Comparison of ENCODE assay signal across 7 mouse cellular contexts in genomic region chr10:73564216-73564615, GRCm38 (mm10).
DNase-seq lines count a peak whose midpoint lies in the region; ATAC-seq and TF ChIP-seq lines count a peak whose summit lies in the region.

No protein-coding gene starts in this region.

- no peak overlapping the region for H3K4me2 ChIP-seq in lung, postnatal 0 days (replicated peaks; ENCODE audit: low read depth, low read length)
- H3K4me2 ChIP-seq in midbrain, embryonic 15.5 days, result no peak overlapping the region

- H3K9ac ChIP-seq in lung, postnatal 0 days (replicated peaks; ENCODE audit: low read depth), result no peak overlapping the region
- H3K9ac ChIP-seq in midbrain, embryonic 15.5 days, result no peak overlapping the region

- H3K27ac ChIP-seq in lung, postnatal 0 days (ENCODE audit: low read length), result no peak overlapping the region
- no peak overlapping the region for H3K27ac ChIP-seq in midbrain, embryonic 15.5 days

- H3K9me3 ChIP-seq in lung, postnatal 0 days (ENCODE audit: low read length), result no peaks in the 10 kb centered on the region
- no peaks in the 10 kb centered on the region for H3K9me3 ChIP-seq in midbrain, embryonic 15.5 days

- H3K36me3 ChIP-seq in lung, postnatal 0 days (ENCODE audit: insufficient read depth, low read length), result no peaks in the 10 kb centered on the region
- H3K36me3 ChIP-seq in midbrain, embryonic 15.5 days (replicated peaks), result no peaks in the 10 kb centered on the region

- ATAC-seq in lung, postnatal 0 days, result no peak
- no peak for ATAC-seq in midbrain, embryonic 15.5 days (replicated peaks)

- 58% methylated on average over 7 of the region's 7 CpGs for WGBS in lung, postnatal 0 days
- WGBS in midbrain, embryonic 15.5 days, result 76% methylated on average over 7 of the region's 7 CpGs

- TF ChIP-seq CTCF in lung, postnatal 0 days (IDR thresholded peaks at IDR 0.05), result peak; percentile 57

- H3K27me3 ChIP-seq in lung, postnatal 0 days (replicated peaks; ENCODE audit: insufficient read depth, low read length), result no peaks in the 10 kb centered on the region
- H3K27me3 ChIP-seq in midbrain, embryonic 15.5 days (replicated peaks), result no peaks in the 10 kb centered on the region

- H3K4me1 ChIP-seq in lung, postnatal 0 days (ENCODE audit: insufficient read depth, low read depth, low read length), result no peaks in the 10 kb centered on the region
- no peaks in the 10 kb centered on the region for H3K4me1 ChIP-seq in midbrain, embryonic 15.5 days

- H3K4me3 ChIP-seq in lung, postnatal 0 days (ENCODE audit: low read depth, low read length), result no peak overlapping the region
- H3K4me3 ChIP-seq in midbrain, embryonic 15.5 days, result no peak overlapping the region

- TF ChIP-seq EP300 in lung, postnatal 0 days (IDR thresholded peaks at IDR 0.05), result no peak

- DNase-seq in lung, postnatal 0 days (ENCODE audit: low spot score), result peak; percentile 18
- DNase-seq in lung, adult 18-20 months, result no peak
- DNase-seq in adrenal gland, postnatal 36 days, result peak; percentile 50 to 63
- peak; percentile 10 to 77 for DNase-seq in frontal cortex, adult 2 months (ENCODE audit: extremely low spot score in 1 of 2, low spot score in 1 of 2)
- peak; percentile 70 for DNase-seq in retina, embryonic 14.5 days (ENCODE audit: low spot score)
- no peak for DNase-seq in gastrocnemius, postnatal 4 days (ENCODE audit: low spot score in 2 of 2)

Comparison
In these comparisons a context has a peak if more than half of its experiments do, and no peak if none do; other contexts are left out.
1. DNase-seq: peak in lung, postnatal 0 days (single experiment), adrenal gland, postnatal 36 days (2 of 2), frontal cortex, adult 2 months (2 of 2) and retina, embryonic 14.5 days (single experiment); none in lung, adult 18-20 months (0 of 2) and gastrocnemius, postnatal 4 days (0 of 2).